Mouse (Mus musculus): ENCODE measurements at regions not wholly inside any gene's neighbourhood (a gene's known extent, or its start where the extent isn't known, plus 50 kb on each side); places are given as distances from the start of the nearest gene placed in this dataset.

- TF ChIP-seq TAL1 (IDR thresholded peaks at IDR 0.05; ENCODE audit: low read length), result no peak
- TF ChIP-seq ELF1 (IDR thresholded peaks at IDR 0.05; ENCODE audit: low read depth, low read length), result no peak
- TF ChIP-seq CTCF (IDR thresholded peaks at IDR 0.05 in 2 of 3, conservative IDR thresholded peaks at IDR 0.05 in 1 of 3; ENCODE audit: control insufficient read depth in 1 of 3, insufficient read depth in 1 of 3, low read depth in 2 of 3, low read length in 3 of 3, poor library complexity in 1 of 3, severe bottlenecking in 1 of 3), result no peak
- TF ChIP-seq POLR2A (IDR thresholded peaks at IDR 0.05; ENCODE audit: control insufficient read depth in 1 of 2, insufficient read depth in 1 of 2, low read depth in 1 of 2, low read length in 2 of 2, poor library complexity in 1 of 2), result no peak
- no peak for TF ChIP-seq EP300 (IDR thresholded peaks at IDR 0.05; ENCODE audit: low read depth in 1 of 2, low read length in 2 of 2)
- no peak for TF ChIP-seq HCFC1 (IDR thresholded peaks at IDR 0.05; ENCODE audit: low read depth, low read length)
- no peak for TF ChIP-seq MAFK (IDR thresholded peaks at IDR 0.05; ENCODE audit: borderline replicate concordance, low read depth, low read length)
- no peak for TF ChIP-seq POLR2AphosphoS2 (IDR thresholded peaks at IDR 0.05; ENCODE audit: low read length)
- no peak for TF ChIP-seq GATA1 (IDR thresholded peaks at IDR 0.05; ENCODE audit: low read depth, low read length)
- no peak for TF ChIP-seq TCF12 (IDR thresholded peaks at IDR 0.05; ENCODE audit: low read depth, low read length)
Observed at GRCm38 (mm10) chr13:5440454-5440853, 420.8 kb upstream of the Klf6 start.

Data from MEL (cell line).